Mouse (Mus musculus) heart, postnatal 10 days (tissue): ENCODE results near the gene Maml2. TPM values are rescaled to one million over a fixed set of nuclear protein-coding genes. Genes with fewer than 3 reads are reported as not detected.

Experiments used
- DNase-seq, 2 experiments: peaks; one replicate each; pipeline ENCODE4 v3.0.0; 2021
- intact Hi-C: fragments of 180-260 bp; cut with DNase I; formaldehyde crosslinking; loops from one replicate; pipeline ENCODE4 v1.15.1; 2025
- total RNA-seq, 2 experiments: library from RNA; stranded (reverse); gene quantifications; 2 replicates each; pipeline ENCODE4 v1.2.3; 2021

Gene Maml2
- total RNA-seq, 2 experiments from 2014 or later = 9.1 to 10.0 TPM

- intact Hi-C loops = no loop called here
- DNase-seq = no peak
Observed at GRCm38 (mm10) chr9:13484267-13485240, 186.8 kb downstream of the Maml2 start.

- intact Hi-C loops = no loop called here
- no peak for DNase-seq
Observed at GRCm38 (mm10) chr9:13485914-13486313, 188.2 kb downstream of the Maml2 start.

- intact Hi-C loops = no loop called here
- DNase-seq = no peak
Observed at GRCm38 (mm10) chr9:13491107-13491506, 193.3 kb downstream of the Maml2 start.

GRCm38 (mm10) chr9:13491854-13492620 is 194.3 kb downstream of the Maml2 start:
- no peak for DNase-seq
- intact Hi-C loops = no loop called here

- intact Hi-C loops = no loop called here
- DNase-seq = no peak
Observed at GRCm38 (mm10) chr9:13492807-13493206, 195.1 kb downstream of the Maml2 start.

- intact Hi-C loops = no loop called here
- no peak for DNase-seq
Observed at GRCm38 (mm10) chr9:13493746-13494145, 196.0 kb downstream of the Maml2 start.

GRCm38 (mm10) chr9:13495530-13495929 is 197.8 kb downstream of the Maml2 start:
- DNase-seq = no peak
- intact Hi-C loops = no loop called here

GRCm38 (mm10) chr9:13497016-13497415 is 199.3 kb downstream of the Maml2 start:
- peak in 1 of 2 experiments; percentile 25 for DNase-seq

GRCm38 (mm10) chr9:13497690-13498333 is 200.1 kb downstream of the Maml2 start:
- DNase-seq = peak; percentile 48 to 64
- intact Hi-C loops = no loop called here

More at GRCm38 (mm10) chr9:13497016-13497415, 199.3 kb downstream of the Maml2 start:
- intact Hi-C loops = no loop called here

- intact Hi-C loops = no loop called here
Observed at GRCm38 (mm10) chr9:13500045-13500444, 202.3 kb downstream of the Maml2 start.

GRCm38 (mm10) chr9:13505024-13505423 is 207.3 kb downstream of the Maml2 start:
- DNase-seq = no peak
- intact Hi-C loops = loop anchor here (5.0 kb wide), 1 partner anchor 208 kb away; the partner anchor contains the start of gene Maml2

More at GRCm38 (mm10) chr9:13500045-13500444, 202.3 kb downstream of the Maml2 start:
- no peak for DNase-seq

- intact Hi-C loops = loop anchor here (5.0 kb wide), 1 partner anchor 210 kb away; the partner anchor contains the start of gene Maml2
- DNase-seq = peak; percentile 66 to 72
Observed at GRCm38 (mm10) chr9:13506956-13507821, 209.4 kb downstream of the Maml2 start.

GRCm38 (mm10) chr9:13507822-13508188 is 210.0 kb downstream of the Maml2 start:
- intact Hi-C loops = loop anchor here (5.0 kb wide), 1 partner anchor 211 kb away; the partner anchor contains the start of gene Maml2
- DNase-seq = no peak

- intact Hi-C loops = loop anchor here (5.0 kb wide), 3 partner anchors 143 to 212 kb away; partner anchors contain the start of gene Maml2
- DNase-seq = no peak
Observed at GRCm38 (mm10) chr9:13509751-13510150, 212.0 kb downstream of the Maml2 start.

- intact Hi-C loops = loop anchor here (5.0 kb wide), 2 partner anchors 142 to 207 kb away; no protein-coding TSS in a partner anchor
- DNase-seq = peak; percentile 61 to 68
Observed at GRCm38 (mm10) chr9:13510621-13511369, 213.0 kb downstream of the Maml2 start.

- peak; percentile 34 to 38 for DNase-seq
- intact Hi-C loops = loop anchor here (5.0 kb wide), 2 partner anchors 139 to 204 kb away; no protein-coding TSS in a partner anchor
Observed at GRCm38 (mm10) chr9:13513135-13513534, 215.4 kb downstream of the Maml2 start.

GRCm38 (mm10) chr9:13514435-13514834 is 216.7 kb downstream of the Maml2 start:
- no peak for DNase-seq
- intact Hi-C loops = loop anchor here (5.0 kb wide), 2 partner anchors 138 to 203 kb away; no protein-coding TSS in a partner anchor

GRCm38 (mm10) chr9:13515976-13516375 is 218.2 kb downstream of the Maml2 start:
- intact Hi-C loops = no loop called here
- no peak for DNase-seq

GRCm38 (mm10) chr9:13518031-13518430 is 220.3 kb downstream of the Maml2 start:
- DNase-seq = no peak
- intact Hi-C loops = no loop called here
